Comparison of ENCODE assay signal across 9 mouse cellular contexts in the genomic region with DNA sequence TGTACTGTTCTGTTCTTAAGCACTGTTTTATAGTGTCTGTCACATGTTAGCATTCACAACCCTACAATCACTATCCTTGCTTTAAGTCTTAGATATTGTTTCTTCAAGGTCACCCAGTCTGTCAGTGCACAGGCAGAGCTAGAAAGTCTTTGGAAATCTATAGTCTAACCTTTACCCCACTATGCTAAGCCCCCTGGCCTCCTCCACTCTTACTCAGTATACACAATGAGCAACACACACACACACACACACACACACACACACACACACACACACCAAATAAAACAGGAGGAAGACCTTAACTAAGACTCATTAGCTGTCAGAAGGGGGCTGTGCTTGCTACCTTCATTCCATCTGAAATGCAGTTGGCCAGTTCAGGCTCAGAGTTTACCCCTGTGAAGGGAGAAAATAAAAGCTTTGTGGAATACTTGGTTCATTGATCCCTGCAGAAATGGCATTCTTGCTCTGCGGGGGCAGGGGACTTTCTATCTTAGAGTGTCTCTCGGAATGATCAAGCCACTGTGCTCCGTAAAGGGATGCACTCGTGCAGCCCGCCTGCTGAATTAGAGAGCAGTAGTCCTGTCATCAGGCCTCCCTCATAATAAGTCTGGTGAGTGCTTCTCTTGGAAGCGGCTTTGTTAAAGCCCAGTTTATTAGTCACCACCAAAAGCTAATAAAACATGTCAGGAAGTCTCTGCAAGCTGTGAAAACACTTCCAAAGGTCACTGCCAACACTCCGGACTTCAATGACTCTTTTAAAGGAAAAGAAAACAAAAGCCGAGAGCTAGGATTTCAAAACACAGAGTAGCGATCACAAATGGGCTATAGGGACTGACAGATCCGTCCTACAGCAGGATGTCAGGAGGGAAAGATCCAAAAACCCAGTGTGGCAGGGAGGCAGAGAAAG.
A peak's percentile ranks its signal among the peaks of the same experiment; 100 is the strongest.
DNase-seq lines count a peak whose midpoint lies in the region; ATAC-seq and TF ChIP-seq lines count a peak whose summit lies in the region.
"Had no signal": no experiment of that assay in that cellular context is flagged by ENCODE, and none has a peak within 500 bp of the region (broad histone marks: within the 10 kb centered on the region; RNA-seq: fewer than 3 reads in every experiment).

No protein-coding gene starts in this region.

- no peaks in the 10 kb centered on the region for H3K36me3 ChIP-seq in kidney, postnatal 0 days (ENCODE audit: insufficient read depth, low read length)
- H3K36me3 ChIP-seq in midbrain, embryonic 15.5 days (replicated peaks), result no peaks in the 10 kb centered on the region
- peaks cover 3% of the 10 kb centered on the region for H3K36me3 ChIP-seq in forebrain, embryonic 10.5 days (replicated peaks)

- no peak overlapping the region for H3K9ac ChIP-seq in kidney, postnatal 0 days (ENCODE audit: low read depth, low read length)
- H3K9ac ChIP-seq in midbrain, embryonic 15.5 days, result no peak overlapping the region

- peak; percentile 63 for ATAC-seq in kidney, postnatal 0 days (replicated peaks; ENCODE audit: low FRiP score, low read depth)
- no peak; the same call in 1 of the 2 replicates for ATAC-seq in midbrain, embryonic 15.5 days (replicated peaks)
- ATAC-seq: CD4-positive, CD25-positive, alpha-beta regulatory T cell, adult 4 months had no signal

- DNase-seq in heart, adult 8-10 months (ENCODE audit: low spot score), result peak; percentile 23
- DNase-seq in heart, postnatal 25 days (ENCODE audit: low spot score), result no peak
- DNase-seq in embryo, embryonic 10 days (ENCODE audit: low spot score), result peak; percentile 56
- DNase-seq in kidney, postnatal 0 days (ENCODE audit: low spot score), result peak; percentile 90
- no peak for DNase-seq in right cerebral cortex, postnatal 10 days (ENCODE audit: low spot score in 2 of 2)
- no peak for DNase-seq in forebrain, embryonic 10.5 days (ENCODE audit: extremely low spot score, low spot score)
- no peak for DNase-seq in frontal cortex, postnatal 10 days (ENCODE audit: low spot score in 2 of 2)

- H3K4me2 ChIP-seq in kidney, postnatal 0 days (ENCODE audit: low read length), result no peak overlapping the region; the same call in 1 of the 2 replicates
- peak overlapping the region; percentile 21; the same call in 1 of the 2 replicates for H3K4me2 ChIP-seq in midbrain, embryonic 15.5 days

- peak overlapping the region; percentile 36; the same call in 1 of the 2 replicates for H3K27ac ChIP-seq in kidney, postnatal 0 days
- no peak overlapping the region for H3K27ac ChIP-seq in midbrain, embryonic 15.5 days
- no peak overlapping the region for H3K27ac ChIP-seq in forebrain, embryonic 10.5 days

- WGBS in kidney, postnatal 0 days, result 10% methylated on average over 10 of the region's 10 CpGs
- WGBS in midbrain, embryonic 15.5 days, result 10% methylated on average over 10 of the region's 10 CpGs
- WGBS in forebrain, embryonic 10.5 days, result 37% methylated on average over 10 of the region's 10 CpGs

- no peaks in the 10 kb centered on the region for H3K4me1 ChIP-seq in kidney, postnatal 0 days (replicated peaks; ENCODE audit: insufficient read depth, low read length)
- H3K4me1 ChIP-seq in midbrain, embryonic 15.5 days, result peaks cover 7% of the 10 kb centered on the region
- peaks cover 20% of the 10 kb centered on the region for H3K4me1 ChIP-seq in forebrain, embryonic 10.5 days

- TF ChIP-seq CTCF in kidney, postnatal 0 days (IDR thresholded peaks at IDR 0.05; ENCODE audit: low read depth), result no peak

- no peak overlapping the region for H3K4me3 ChIP-seq in kidney, postnatal 0 days (replicated peaks; ENCODE audit: low read depth, low read length)
- H3K4me3 ChIP-seq in midbrain, embryonic 15.5 days, result no peak overlapping the region
- H3K4me3 ChIP-seq in forebrain, embryonic 10.5 days, result no peak overlapping the region

- no peaks in the 10 kb centered on the region for H3K9me3 ChIP-seq in kidney, postnatal 0 days (replicated peaks; ENCODE audit: low read length)
- H3K9me3 ChIP-seq in midbrain, embryonic 15.5 days, result no peaks in the 10 kb centered on the region
- no peaks in the 10 kb centered on the region for H3K9me3 ChIP-seq in forebrain, embryonic 10.5 days

- intact Hi-C loops in heart, postnatal 25 days (cut with DNase I), result no loop called here

- H3K27me3 ChIP-seq in kidney, postnatal 0 days (ENCODE audit: insufficient read depth, low read length), result no peaks in the 10 kb centered on the region
- H3K27me3 ChIP-seq in midbrain, embryonic 15.5 days (replicated peaks), result no peaks in the 10 kb centered on the region
- H3K27me3 ChIP-seq in forebrain, embryonic 10.5 days (ENCODE audit: poor library complexity, severe bottlenecking), result peaks cover 7% of the 10 kb centered on the region; the same call in 1 of the 2 replicates

Comparison
In these comparisons a context has a peak if more than half of its experiments do, and no peak if none do; other contexts are left out.
1. DNase-seq: peak in heart, adult 8-10 months (single experiment), embryo, embryonic 10 days (single experiment) and kidney, postnatal 0 days (single experiment); none in heart, postnatal 25 days (single experiment), right cerebral cortex, postnatal 10 days (0 of 2), forebrain, embryonic 10.5 days (single experiment) and frontal cortex, postnatal 10 days (0 of 2).